Mouse (Mus musculus) megakaryocyte progenitor cell, adult 5-6 weeks (primary cell): ENCODE measurements around the gene Trem2. TPM values are rescaled to one million over a fixed set of nuclear protein-coding genes. Genes with fewer than 3 reads are reported as not detected.

Experiments used
- ATAC-seq: replicated peaks from 2 replicates; pipeline ENCODE4 v1.8.0; 2016; ENCODE audit warnings: mild to moderate bottlenecking, moderate TSS enrichment, inconsistent platforms; ENCODE audit not compliant: poor library complexity
- total RNA-seq, 2 experiments: library from RNA; stranded (forward) in 1 of 2; stranded (reverse) in 1 of 2; fragments of 157-497, 149-512 nt in 1 of 2; fragments of 200-1000 nt in 1 of 2; gene quantifications; 2 replicates each; pipeline versions ENCODE4 v1.2.3 to v1.2.4; 2015 to 2017

Trem2 gene
- total RNA-seq, 2 experiments from 2014 or later, result 5.7 to 13.6 TPM

- ATAC-seq, result no peak
These were observed 56.5 kb downstream of the Trem2 start for GRCm38 (mm10) chr17:48402751-48403150.

Other genes with a start within 250 kb of the Trem2 start
- gene 9830107B12Rik, start 200.1 kb upstream of the Trem2 start, total RNA-seq (2015), result 0.62 and 1.1 TPM in 2 replicates
- 2.3 and 2.4 TPM in 2 replicates for gene 9830107B12Rik, start 200.1 kb upstream of the Trem2 start, total RNA-seq (2017)
- 1.0 and 2.3 TPM in 2 replicates for gene A530064D06Rik, start 179.1 kb upstream of the Trem2 start, total RNA-seq (2015)
- 2.8 and 3.9 TPM in 2 replicates for gene A530064D06Rik, start 179.1 kb upstream of the Trem2 start, total RNA-seq (2017)
- 4.8 and 5.9 TPM in 2 replicates for gene Trem1, start 113.6 kb upstream of the Trem2 start, total RNA-seq (2015)
- 13.1 and 15.3 TPM in 2 replicates for gene Trem1, start 113.6 kb upstream of the Trem2 start, total RNA-seq (2017)
- 124 and 147 TPM in 2 replicates for gene Trem3, start 98.6 kb upstream of the Trem2 start, total RNA-seq (2015)
- gene Trem3, start 98.6 kb upstream of the Trem2 start, total RNA-seq (2017), result 113 and 150 TPM in 2 replicates
- 0.10 and 0.76 TPM in 2 replicates for gene Treml4, start 82.1 kb upstream of the Trem2 start, total RNA-seq (2015)
- 2.2 and 2.9 TPM in 2 replicates for gene Treml4, start 82.1 kb upstream of the Trem2 start, total RNA-seq (2017)
- gene Treml2, start 46.9 kb upstream of the Trem2 start, total RNA-seq (2015), result 42.9 and 54.0 TPM in 2 replicates
- 43.9 and 50.8 TPM in 2 replicates for gene Treml2, start 46.9 kb upstream of the Trem2 start, total RNA-seq (2017)
- 8.3 and 11.9 TPM in 2 replicates for gene B430306N03Rik, start 30.3 kb upstream of the Trem2 start, total RNA-seq (2015)
- 2.7 and 4.6 TPM in 2 replicates for gene B430306N03Rik, start 30.3 kb upstream of the Trem2 start, total RNA-seq (2017)
- gene Treml1, start 13.5 kb downstream of the Trem2 start, total RNA-seq (2015), result 0.24 and 0.62 TPM in 2 replicates
- gene Treml1, start 13.5 kb downstream of the Trem2 start, total RNA-seq (2017), result not detected in 2 replicates
- gene Nfya, start 63.5 kb downstream of the Trem2 start, total RNA-seq (2015), result 103 and 105 TPM in 2 replicates
- 34.4 and 38.0 TPM in 2 replicates for gene Nfya, start 63.5 kb downstream of the Trem2 start, total RNA-seq (2017)
- 39.8 and 42.4 TPM in 2 replicates for gene Oard1, start 63.6 kb downstream of the Trem2 start, total RNA-seq (2015)
- 57.9 and 60.9 TPM in 2 replicates for gene Oard1, start 63.6 kb downstream of the Trem2 start, total RNA-seq (2017)
- not detected in 2 replicates for gene Apobec2, start 86.5 kb downstream of the Trem2 start, total RNA-seq (2015)
- not detected in 2 replicates for gene Apobec2, start 86.5 kb downstream of the Trem2 start, total RNA-seq (2017)
- 5.9 and 18.8 TPM in 2 replicates for gene Tspo2, start 105.1 kb downstream of the Trem2 start, total RNA-seq (2015)
- 4.2 and 6.8 TPM in 2 replicates for gene Tspo2, start 105.1 kb downstream of the Trem2 start, total RNA-seq (2017)
- 0.42 and 0.66 TPM in 2 replicates for gene Unc5cl, start 108.5 kb downstream of the Trem2 start, total RNA-seq (2015)
- gene Unc5cl, start 108.5 kb downstream of the Trem2 start, total RNA-seq (2017), result 0.79 and 3.6 TPM in 2 replicates